ENCODE assay signal across 11 mouse cellular contexts in the genomic region with DNA sequence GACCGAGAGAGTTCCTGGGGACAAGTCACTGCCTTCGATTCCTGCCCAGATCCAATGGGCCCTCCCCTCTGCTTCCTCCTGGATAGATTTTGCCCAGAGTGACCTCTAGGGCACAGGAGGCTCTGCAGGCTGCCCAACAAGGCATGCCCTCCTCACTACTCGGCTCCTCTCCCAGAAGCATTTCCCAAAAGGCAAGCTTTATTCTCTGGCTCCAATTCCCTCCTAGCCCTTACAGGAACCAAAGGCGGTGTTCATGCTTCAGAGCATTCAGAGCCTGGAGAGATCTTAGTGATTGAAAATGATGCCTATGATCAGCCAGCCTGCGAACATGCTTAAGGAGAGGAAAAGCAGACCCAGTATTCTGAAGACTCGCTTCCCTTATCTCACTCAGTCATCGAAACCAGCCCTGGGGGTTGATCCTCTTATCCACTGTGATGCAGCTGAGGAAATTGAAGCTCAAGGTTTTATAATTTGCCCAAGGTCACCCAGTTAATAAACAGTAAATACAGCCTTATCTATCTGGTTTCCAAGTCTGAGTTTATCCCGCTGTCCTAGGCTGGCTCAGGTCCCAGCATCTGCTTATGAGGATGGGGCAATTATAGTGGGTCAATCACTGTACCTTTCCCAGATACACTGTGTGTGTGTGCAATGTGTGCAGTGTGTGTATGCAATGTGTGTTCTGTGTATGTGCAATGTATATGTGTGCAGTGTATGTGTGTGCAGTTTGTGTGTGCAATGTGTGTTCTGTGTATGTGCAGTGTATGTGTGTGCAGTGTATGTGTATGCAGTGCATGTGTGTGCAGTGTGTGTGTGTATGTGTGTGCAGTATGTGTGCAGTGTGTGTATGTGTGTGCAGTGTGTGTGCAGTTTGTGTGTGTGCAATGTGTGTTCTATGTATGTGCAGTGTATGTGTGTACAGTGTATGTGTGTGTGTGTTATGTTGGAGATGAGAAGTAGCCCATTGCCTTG.
DNase-seq lines count a peak whose midpoint lies in the region; ATAC-seq lines count a peak whose summit lies in the region.
"Had no signal": no experiment of that assay in that cellular context is flagged by ENCODE, and none has a peak within 500 bp of the region (broad histone marks: within the 10 kb centered on the region; RNA-seq: fewer than 3 reads in every experiment).

No protein-coding gene starts in this region.

- no peaks in the 10 kb centered on the region for H3K9me3 ChIP-seq in kidney, embryonic 16.5 days (ENCODE audit: low read length)
- no peaks in the 10 kb centered on the region for H3K9me3 ChIP-seq in midbrain, embryonic 15.5 days
- H3K9me3 ChIP-seq: heart, embryonic 10.5 days had no signal

- no peak overlapping the region for H3K9ac ChIP-seq in kidney, embryonic 16.5 days (replicated peaks; ENCODE audit: low read length)
- no peak overlapping the region for H3K9ac ChIP-seq in midbrain, embryonic 15.5 days

- 0 out of 2 replicates have a peak, but pooled peaks cover 4% of the 10 kb centered on the region for H3K4me1 ChIP-seq in kidney, embryonic 16.5 days (ENCODE audit: insufficient read depth, low read length)
- H3K4me1 ChIP-seq in midbrain, embryonic 15.5 days: peaks cover 8% of the 10 kb centered on the region
- H3K4me1 ChIP-seq: heart, embryonic 10.5 days had no signal

- H3K27ac ChIP-seq in kidney, embryonic 16.5 days (ENCODE audit: low read length): no peak overlapping the region
- peak overlapping the region; percentile 48 for H3K27ac ChIP-seq in midbrain, embryonic 15.5 days
- H3K27ac ChIP-seq: heart, embryonic 10.5 days had no signal

- no peak overlapping the region for H3K4me3 ChIP-seq in kidney, embryonic 16.5 days (ENCODE audit: low read length)
- H3K4me3 ChIP-seq in midbrain, embryonic 15.5 days: no peak overlapping the region
- H3K4me3 ChIP-seq: heart, embryonic 10.5 days had no signal

- ATAC-seq in kidney, embryonic 16.5 days (ENCODE audit: low FRiP score, low TSS enrichment): peak; percentile 71; the same call in 1 of the 2 replicates
- peak; percentile 55 for ATAC-seq in midbrain, embryonic 15.5 days (replicated peaks)

- H3K36me3 ChIP-seq in kidney, embryonic 16.5 days (ENCODE audit: insufficient read depth, low read length): no peaks in the 10 kb centered on the region
- H3K36me3 ChIP-seq in midbrain, embryonic 15.5 days (replicated peaks): no peaks in the 10 kb centered on the region
- H3K36me3 ChIP-seq: heart, embryonic 10.5 days had no signal

- H3K27me3 ChIP-seq in kidney, embryonic 16.5 days (ENCODE audit: insufficient read depth, low read length): no peaks in the 10 kb centered on the region
- no peaks in the 10 kb centered on the region for H3K27me3 ChIP-seq in midbrain, embryonic 15.5 days (replicated peaks)

- 44% methylated on average over 8 of the region's 8 CpGs for WGBS in kidney, embryonic 16.5 days
- 56% methylated on average over 8 of the region's 8 CpGs for WGBS in midbrain, embryonic 15.5 days

- peak; percentile 5 for DNase-seq in adrenal gland, adult 8-10 months
- DNase-seq in adrenal gland, postnatal 4 days (ENCODE audit: low spot score in 2 of 2): no peak
- no peak for DNase-seq in kidney, postnatal 14 days
- peak; percentile 58 for DNase-seq in adrenal gland, postnatal 14 days
- DNase-seq in thymus, postnatal 36 days: no peak
- no peak for DNase-seq in heart, postnatal 4 days
- DNase-seq: kidney, adult 18-20 months; lung, adult 2 months had no signal

- no peak overlapping the region for H3K4me2 ChIP-seq in kidney, embryonic 16.5 days (replicated peaks; ENCODE audit: low read depth, low read length)
- no peak overlapping the region for H3K4me2 ChIP-seq in midbrain, embryonic 15.5 days

Comparison
In these comparisons a context has a peak if more than half of its experiments do, and no peak if none do; other contexts are left out.
1. DNase-seq: peak in adrenal gland, adult 8-10 months (single experiment) and adrenal gland, postnatal 14 days (single experiment); none in adrenal gland, postnatal 4 days (0 of 2), kidney, postnatal 14 days (single experiment), thymus, postnatal 36 days (0 of 2) and heart, postnatal 4 days (single experiment).